Mouse (Mus musculus) lung, postnatal 0 days (tissue): ENCODE measurements at regions not wholly inside any gene's neighbourhood (a gene's known extent, or its start where the extent isn't known, plus 50 kb on each side); places are given as distances from the start of the nearest gene placed in this dataset.

ENCODE experiments used
- CTCF ChIP-seq: IDR thresholded peaks from 2 replicates; pipeline ENCODE4 v1.5.1; 2016; ENCODE audit warnings: antibody characterized with exemption, mild to moderate bottlenecking
- EP300 ChIP-seq: IDR thresholded peaks from 2 replicates; pipeline ENCODE4 v1.6.1; 2016; ENCODE audit warnings: antibody characterized with exemption, mild to moderate bottlenecking, control low read depth

GRCm38 (mm10) chr14:44912740-44913139 lies 53.6 kb upstream of the Ptgdr start:
- no peak for TF ChIP-seq CTCF
- no peak for TF ChIP-seq EP300
